Mouse (Mus musculus) stomach, postnatal 0 days (tissue): ENCODE data around the gene Foxg1.
A peak's percentile ranks its signal among the peaks of the same experiment; 100 is the strongest.

ENCODE experiments used
- CTCF ChIP-seq: IDR thresholded peaks from 2 replicates; pipeline ENCODE4 v1.5.1; 2016; ENCODE audit warnings: antibody characterized with exemption, low read depth, mild to moderate bottlenecking, moderate library complexity
- EP300 ChIP-seq: optimal IDR thresholded peaks from 2 replicates; pipeline ENCODE3; 2016; ENCODE audit warnings: antibody characterized with exemption

- TF ChIP-seq CTCF = peak; percentile 67
- no peak for TF ChIP-seq EP300
Measured at GRCm38 (mm10) chr12:49372170-49372569, 10.3 kb upstream of the Foxg1 start.
